Mouse (Mus musculus): ENCODE measurements around the gene Tomm22. TPM values are rescaled to one million over a fixed set of nuclear protein-coding genes. Genes with fewer than 3 reads are reported as not detected.

Tomm22 gene
- polyA plus RNA-seq, 2 experiments = 112 to 217 TPM

- H3K27me3 ChIP-seq (ENCODE audit: control insufficient read depth, insufficient read depth, low read length) = no peaks in the 10 kb centered on the region
- no peak for ATAC-seq (ENCODE audit: low FRiP score, low read depth)
Measured at GRCm38 (mm10) chr15:79650569-79650968, 20.1 kb upstream of the Tomm22 start.

GRCm38 (mm10) chr15:79651481-79651880 lies 19.2 kb upstream of the Tomm22 start:
- 76% methylated on average over 4 of the region's 4 CpGs for WGBS
- no peak for TF ChIP-seq POLR2A (IDR thresholded peaks at IDR 0.05; ENCODE audit: borderline replicate concordance, extremely low read depth, insufficient read depth, insufficient read length)
- no peak for DNase-seq (ENCODE audit: low spot score)

More at GRCm38 (mm10) chr15:79650569-79650968, 20.1 kb upstream of the Tomm22 start:
- Histone ChIP-seq H3K4me1 (ENCODE audit: control insufficient read depth, insufficient read depth, low read length) (no peaks in the 10 kb centered on the region), H3K36me3 (ENCODE audit: control insufficient read depth, insufficient read depth, low read length) (peaks cover 6% of the 10 kb centered on the region; the same call in 1 of the 2 replicates), H3K9me3 (ENCODE audit: control insufficient read depth, low read length) (peaks cover 5% of the 10 kb centered on the region; the same call in 1 of the 2 replicates), H3K27ac (replicated peaks; ENCODE audit: low read depth, low read length) (no peak overlapping the region), H3K9ac (ENCODE audit: low read depth, low read length, severe bottlenecking) (no peak overlapping the region), H3K4me2 (replicated peaks; ENCODE audit: low read depth, low read length, severe bottlenecking) (no peak overlapping the region), H3K4me3 (replicated peaks; ENCODE audit: low read length) (no peak overlapping the region)
- DNase-seq (ENCODE audit: low spot score) = no peak
- no peak for TF ChIP-seq POLR2A (IDR thresholded peaks at IDR 0.05; ENCODE audit: borderline replicate concordance, extremely low read depth, insufficient read depth, insufficient read length)

GRCm38 (mm10) chr15:79656451-79656850 lies 14.2 kb upstream of the Tomm22 start:
- no peak for ATAC-seq (ENCODE audit: low FRiP score, low read depth)
- no peak for DNase-seq (ENCODE audit: low spot score)
- Histone ChIP-seq H3K9me3 (ENCODE audit: control insufficient read depth, low read length) (peaks cover 4% of the 10 kb centered on the region; the same call in 1 of the 2 replicates), H3K27ac (replicated peaks; ENCODE audit: low read depth, low read length) (no peak overlapping the region), H3K36me3 (ENCODE audit: control insufficient read depth, insufficient read depth, low read length) (0 out of 2 replicates have a peak, but pooled peaks cover 3% of the 10 kb centered on the region), H3K27me3 (ENCODE audit: control insufficient read depth, insufficient read depth, low read length) (no peaks in the 10 kb centered on the region), H3K4me2 (replicated peaks; ENCODE audit: low read depth, low read length, severe bottlenecking) (no peak overlapping the region), H3K4me1 (ENCODE audit: control insufficient read depth, insufficient read depth, low read length) (peaks cover 6% of the 10 kb centered on the region; the same call in 1 of the 2 replicates), H3K9ac (ENCODE audit: low read depth, low read length, severe bottlenecking) (no peak overlapping the region), H3K4me3 (replicated peaks; ENCODE audit: low read length) (no peak overlapping the region)
- WGBS = 92% methylated on average over 14 of the region's 14 CpGs
- TF ChIP-seq POLR2A (IDR thresholded peaks at IDR 0.05; ENCODE audit: borderline replicate concordance, extremely low read depth, insufficient read depth, insufficient read length) = no peak

More at GRCm38 (mm10) chr15:79651481-79651880, 19.2 kb upstream of the Tomm22 start:
- H3K9ac ChIP-seq (ENCODE audit: low read depth, low read length, severe bottlenecking) = no peak overlapping the region
- ATAC-seq (ENCODE audit: low FRiP score, low read depth) = no peak
- H3K27me3 ChIP-seq (ENCODE audit: control insufficient read depth, insufficient read depth, low read length) = no peaks in the 10 kb centered on the region
- H3K4me3 ChIP-seq (replicated peaks; ENCODE audit: low read length) = no peak overlapping the region
- H3K9me3 ChIP-seq (ENCODE audit: control insufficient read depth, low read length) = peaks cover 5% of the 10 kb centered on the region; the same call in 1 of the 2 replicates
- H3K4me1 ChIP-seq (ENCODE audit: control insufficient read depth, insufficient read depth, low read length) = no peaks in the 10 kb centered on the region
- H3K27ac ChIP-seq (replicated peaks; ENCODE audit: low read depth, low read length) = no peak overlapping the region
- peaks cover 6% of the 10 kb centered on the region; the same call in 1 of the 2 replicates for H3K36me3 ChIP-seq (ENCODE audit: control insufficient read depth, insufficient read depth, low read length)
- no peak overlapping the region for H3K4me2 ChIP-seq (replicated peaks; ENCODE audit: low read depth, low read length, severe bottlenecking)

GRCm38 (mm10) chr15:79657837-79658530 lies 12.7 kb upstream of the Tomm22 start:
- WGBS = 4% methylated on average over 16 of the region's 16 CpGs
- Histone ChIP-seq H3K4me3 (replicated peaks; ENCODE audit: low read length) (peak overlapping the region; percentile 83), H3K4me1 (ENCODE audit: control insufficient read depth, insufficient read depth, low read length) (peaks cover 6% of the 10 kb centered on the region; the same call in 1 of the 2 replicates), H3K36me3 (ENCODE audit: control insufficient read depth, insufficient read depth, low read length) (no peaks in the 10 kb centered on the region; the same call in 1 of the 2 replicates), H3K27me3 (ENCODE audit: control insufficient read depth, insufficient read depth, low read length) (no peaks in the 10 kb centered on the region), H3K4me2 (replicated peaks; ENCODE audit: low read depth, low read length, severe bottlenecking) (peak overlapping the region; percentile 87), H3K9ac (ENCODE audit: low read depth, low read length, severe bottlenecking) (peak overlapping the region; percentile 74), H3K9me3 (ENCODE audit: control insufficient read depth, low read length) (no peaks in the 10 kb centered on the region), H3K27ac (replicated peaks; ENCODE audit: low read depth, low read length) (peak overlapping the region; percentile 95)
- peak; percentile 95 for DNase-seq (ENCODE audit: low spot score)
- TF ChIP-seq POLR2A (IDR thresholded peaks at IDR 0.05; ENCODE audit: borderline replicate concordance, extremely low read depth, insufficient read depth, insufficient read length) = no peak
- 0 out of 2 replicates have a peak, but pooled peaks have one; percentile 13 for ATAC-seq (ENCODE audit: low FRiP score, low read depth)

- DNase-seq (ENCODE audit: low spot score) (peak; percentile 96), ATAC-seq (ENCODE audit: low FRiP score, low read depth) (peak; percentile 89)
- no peaks in the 10 kb centered on the region for H3K27me3 ChIP-seq (ENCODE audit: control insufficient read depth, insufficient read depth, low read length)
- H3K9ac ChIP-seq (ENCODE audit: low read depth, low read length, severe bottlenecking) = peak within 1 kb of the TSS; percentile 74
- peaks cover 6% of the 10 kb centered on the region; the same call in 1 of the 2 replicates for H3K4me1 ChIP-seq (ENCODE audit: control insufficient read depth, insufficient read depth, low read length)
- TF ChIP-seq POLR2A (IDR thresholded peaks at IDR 0.05; ENCODE audit: borderline replicate concordance, extremely low read depth, insufficient read depth, insufficient read length) = 0 out of 2 replicates have a peak, but pooled peaks have one; percentile 59
- no peaks in the 10 kb centered on the region; the same call in 1 of the 2 replicates for H3K36me3 ChIP-seq (ENCODE audit: control insufficient read depth, insufficient read depth, low read length)
- H3K4me3 ChIP-seq (replicated peaks; ENCODE audit: low read length) = peak within 1 kb of the TSS; percentile 83
- under 1% methylated on average over 55 of the region's 55 CpGs for WGBS
- peak within 1 kb of the TSS; percentile 95 for H3K27ac ChIP-seq (replicated peaks; ENCODE audit: low read depth, low read length)
- H3K4me2 ChIP-seq (replicated peaks; ENCODE audit: low read depth, low read length, severe bottlenecking) = peak within 1 kb of the TSS; percentile 87
- no peaks in the 10 kb centered on the region for H3K9me3 ChIP-seq (ENCODE audit: control insufficient read depth, low read length)
Measured at GRCm38 (mm10) chr15:79658531-79659375, 11.9 kb upstream of the Tomm22 start, which contains the start of the genes Fam227a and Cby1. Gene Fam227a (minus strand): TSS chr15:79658956. Gene Cby1 (plus strand): TSS chr15:79659199.
